Mouse (Mus musculus) lung, adult 2 months (tissue): ENCODE results near the gene B3gntl1.

Experiments used
- CTCF ChIP-seq: fragments of 200-500 bp; IDR thresholded peaks from 2 replicates; pipeline ENCODE4 v1.5.1; 2011; ENCODE audit warnings: mild to moderate bottlenecking, low read length, control low read depth; ENCODE audit not compliant: insufficient read depth
- POLR2A ChIP-seq: fragments of 200-500 bp; IDR thresholded peaks from 2 replicates; pipeline ENCODE4 v1.6.1; 2011; ENCODE audit warnings: low read depth, mild to moderate bottlenecking, control low read depth, low read length, borderline replicate concordance; ENCODE audit errors: extremely low read depth

GRCm38 (mm10) chr11:121668776-121669175 lies 4.2 kb downstream of the B3gntl1 start:
- no peak for TF ChIP-seq CTCF
- no peak for TF ChIP-seq POLR2A
